Mouse (Mus musculus) embryonic facial prominence, embryonic 14.5 days (tissue): ENCODE measurements at regions not wholly inside any gene's neighbourhood (a gene's known extent, or its start where the extent isn't known, plus 50 kb on each side); places are given as distances from the start of the nearest gene placed in this dataset.

Experiments used
- ATAC-seq: fragments of 200-750 bp; cut with Nextera tagmentation; 2 replicates; pipeline ENCODE4 v1.8.0; 2017; ENCODE audit warnings: low read depth, moderate number of reproducible peaks, moderate TSS enrichment
- DNase-seq: peaks from one replicate; pipeline ENCODE4 v3.0.0-alpha.2; 2015; ENCODE audit warnings: low spot score
- H3K27ac ChIP-seq: fragments of 300-500 bp; sonication (generic); replicated peaks from 2 replicates; pipeline ENCODE4 v1.5.1; 2014; ENCODE audit warnings: low read depth, mild to moderate bottlenecking, low read length, moderate library complexity
- H3K27me3 ChIP-seq: fragments of 300-500 bp; sonication (generic); replicated peaks from 2 replicates; pipeline ENCODE4 v1.6.1; 2014; ENCODE audit warnings: low read length; ENCODE audit not compliant: control insufficient read depth, insufficient read depth
- H3K36me3 ChIP-seq: fragments of 300-500 bp; sonication (generic); 2 replicates; pipeline ENCODE4 v1.6.1; 2014; ENCODE audit warnings: low read length, mixed read lengths; ENCODE audit not compliant: control insufficient read depth, insufficient read depth
- H3K4me1 ChIP-seq: fragments of 300-500 bp; sonication (generic); 2 replicates; pipeline ENCODE4 v1.6.1; 2014; ENCODE audit warnings: antibody characterized with exemption, low read length; ENCODE audit not compliant: control insufficient read depth, insufficient read depth
- H3K4me2 ChIP-seq: fragments of 300-500 bp; sonication (generic); 2 replicates; pipeline ENCODE4 v1.6.1; 2014; ENCODE audit warnings: low read depth, mild to moderate bottlenecking, low read length, moderate library complexity, mixed read lengths
- H3K4me3 ChIP-seq: fragments of 300-500 bp; sonication (generic); 2 replicates; pipeline ENCODE4 v1.5.1; 2014; ENCODE audit warnings: low read depth, mild to moderate bottlenecking, low read length
- H3K9ac ChIP-seq: fragments of 300-500 bp; sonication (generic); 2 replicates; pipeline ENCODE4 v1.6.1; 2014; ENCODE audit warnings: low read depth, mild to moderate bottlenecking, low read length, moderate library complexity, mixed read lengths
- H3K9me3 ChIP-seq: fragments of 300-500 bp; sonication (generic); 2 replicates; pipeline ENCODE4 v1.6.1; 2016; ENCODE audit warnings: low read length; ENCODE audit not compliant: control insufficient read depth
- WGBS: fragments of 180-500 bp; shearing (Covaris S2); extraction: QIAGEN DNeasy Blood & Tissue Kit; methylation state at CpG from one replicate; pipeline ENCODE4 v1.1.7; 2014; 5-methylcytosine and 5-hydroxymethylcytosine counted together

DNA sequence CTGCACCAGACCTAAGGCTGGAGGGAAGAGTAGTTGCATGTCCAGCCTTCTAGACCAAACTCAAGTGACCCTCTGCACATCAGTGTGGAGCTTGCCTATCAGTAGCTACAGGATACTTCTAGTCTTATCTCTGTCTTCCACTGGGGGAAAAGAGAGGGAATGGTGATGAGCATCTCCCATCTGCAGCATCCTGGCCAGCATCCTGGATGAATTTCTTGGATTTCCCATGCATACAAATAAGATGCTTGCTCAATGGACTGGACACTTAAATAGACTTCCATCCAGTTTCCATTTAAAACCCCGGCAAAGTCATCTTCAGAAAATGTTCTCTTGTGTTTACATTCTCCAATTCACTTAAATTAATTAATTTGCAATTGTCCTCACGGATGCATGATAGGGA, 50.5 kb upstream of the Npas2 start:
- H3K4me2 ChIP-seq: no peak overlapping the region
- no peaks in the 10 kb centered on the region for H3K9me3 ChIP-seq
- no peaks in the 10 kb centered on the region for H3K4me1 ChIP-seq
- DNase-seq (no peak), ATAC-seq (no peak)
- H3K27me3 ChIP-seq: no peaks in the 10 kb centered on the region
- H3K4me3 ChIP-seq: no peak overlapping the region
- H3K36me3 ChIP-seq: no peaks in the 10 kb centered on the region
- no peak overlapping the region for H3K27ac ChIP-seq
- H3K9ac ChIP-seq: no peak overlapping the region
- WGBS: 88% methylated on average over 2 of the region's 2 CpGs

GRCm38 (mm10) chr1:39143626-39144025, 49.9 kb upstream of the Npas2 start:
- 91% methylated on average over 5 of the region's 5 CpGs for WGBS
- H3K27ac ChIP-seq: no peak overlapping the region

More at GRCm38 (mm10) chr1:39143626-39144025, 49.9 kb upstream of the Npas2 start:
- DNase-seq: no peak
- Histone ChIP-seq H3K4me1 (no peaks in the 10 kb centered on the region), H3K9me3 (no peaks in the 10 kb centered on the region), H3K27me3 (no peaks in the 10 kb centered on the region), H3K4me2 (no peak overlapping the region), H3K4me3 (no peak overlapping the region), H3K36me3 (no peaks in the 10 kb centered on the region), H3K9ac (no peak overlapping the region)
- ATAC-seq: no peak
